Mouse (Mus musculus) granulocyte monocyte progenitor cell, adult 5-6 weeks (primary cell): ENCODE measurements around the gene Urad. TPM values are rescaled to one million over a fixed set of nuclear protein-coding genes. Genes with fewer than 3 reads are reported as not detected.

Source experiments
- ATAC-seq: replicated peaks from 2 replicates; pipeline ENCODE4 v1.8.0; 2016; ENCODE audit warnings: mild to moderate bottlenecking, moderate TSS enrichment, inconsistent platforms; ENCODE audit not compliant: poor library complexity, severe bottlenecking
- total RNA-seq, 2 experiments: library from RNA; stranded (forward) in 1 of 2; stranded (reverse) in 1 of 2; fragments of 200-712, 200-1000 nt in 1 of 2; fragments of >200 nt in 1 of 2; fragmentation: Nextera tagmentation in 1 of 2; gene quantifications; 2 replicates each; pipeline ENCODE4 v1.2.3; 2014 to 2017

The Urad gene
- total RNA-seq, 2 experiments from 2014 or later: not detected

- no peak for ATAC-seq
Observed at GRCm38 (mm10) chr5:147302746-147303400, 19.4 kb downstream of the Urad start.

- no peak for ATAC-seq
Observed at GRCm38 (mm10) chr5:147302141-147302540, 20.1 kb downstream of the Urad start.

- ATAC-seq: no peak
Observed at GRCm38 (mm10) chr5:147301781-147302070, 20.5 kb downstream of the Urad start.

- ATAC-seq: no peak
Observed at GRCm38 (mm10) chr5:147300917-147301780, 21.1 kb downstream of the Urad start.

- ATAC-seq: 0 out of 2 replicates have a peak, but pooled peaks have one; percentile 4
Observed at GRCm38 (mm10) chr5:147300001-147300363, 22.3 kb downstream of the Urad start.

DNA sequence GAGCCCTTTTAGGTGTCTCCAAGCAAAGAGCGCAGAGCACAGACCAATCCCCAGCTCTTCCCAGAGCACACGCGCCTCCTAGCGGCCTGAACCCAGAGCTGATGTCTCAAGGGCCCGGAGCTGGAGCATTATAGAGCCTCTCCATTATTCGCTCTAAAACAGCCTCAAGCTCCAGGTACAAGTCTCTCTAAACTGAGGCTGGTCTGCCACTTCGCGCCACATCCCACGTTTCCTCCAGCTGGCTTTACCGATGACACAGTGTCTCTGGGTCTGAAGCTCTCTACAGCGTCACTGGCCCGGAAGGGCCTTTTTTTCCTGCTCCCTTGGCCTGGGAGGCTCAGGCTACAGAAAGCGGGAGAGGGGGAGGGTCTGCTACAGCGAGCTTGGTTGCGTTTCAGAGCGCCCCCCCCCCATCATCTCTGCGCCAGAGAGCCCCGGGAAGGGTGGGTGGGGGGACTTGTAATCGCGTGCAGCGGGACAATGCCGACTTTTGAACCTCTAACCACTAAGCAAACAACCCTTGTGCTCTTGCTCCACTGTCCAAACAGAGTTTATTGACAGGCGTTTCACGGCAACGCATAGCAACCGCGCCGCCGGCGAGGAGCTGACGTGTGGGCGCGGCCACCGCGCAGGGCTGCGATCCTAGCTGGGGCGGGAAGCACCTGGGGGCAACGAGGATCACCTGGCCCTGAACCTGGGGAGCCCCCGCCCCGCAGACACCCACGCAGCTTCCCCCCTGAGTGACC, 22.8 kb downstream of the Urad start:
- ATAC-seq: peak; percentile 85

DNA sequence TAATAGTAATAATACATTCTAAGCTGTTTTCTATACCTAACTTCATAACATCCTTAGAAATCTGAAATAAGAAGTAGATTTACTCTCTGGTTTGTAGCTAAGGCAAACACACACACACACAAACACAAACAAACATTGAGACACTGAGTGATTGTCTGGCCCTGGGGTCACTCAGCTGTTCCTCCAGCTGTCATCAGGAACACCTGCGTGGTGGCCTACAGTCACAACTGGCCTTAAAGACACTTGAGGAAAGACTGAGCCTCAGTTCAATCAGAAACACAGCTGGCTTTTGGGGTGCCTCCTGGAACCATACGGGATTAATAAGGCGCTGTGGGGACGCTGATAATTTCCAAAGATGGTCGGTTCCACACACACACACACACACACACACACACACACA, 25.0 kb downstream of the Urad start:
- ATAC-seq: no peak

DNA sequence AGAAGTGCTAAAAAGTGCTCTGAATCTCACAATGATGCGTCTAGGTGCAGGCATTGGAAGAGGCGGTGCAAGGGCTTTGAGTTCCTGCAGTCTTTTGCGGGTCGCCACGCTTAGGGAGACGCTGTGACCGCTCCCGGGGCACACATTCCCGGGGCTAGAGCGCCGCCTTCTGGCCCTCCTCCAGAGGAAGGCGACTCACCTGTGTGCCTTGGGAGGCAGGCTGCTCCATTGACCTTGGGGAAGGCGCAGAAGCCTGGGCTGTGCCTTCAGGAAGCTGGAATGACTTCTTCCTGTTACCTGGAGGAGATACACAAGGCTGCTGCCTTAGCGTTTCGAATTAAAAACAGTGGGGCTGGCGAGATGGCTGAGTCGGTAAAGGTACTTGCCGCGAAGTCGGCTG, 28.1 kb downstream of the Urad start:
- 0 out of 2 replicates have a peak, but pooled peaks have one; percentile 41 for ATAC-seq

- ATAC-seq: peak; percentile 96
Observed at GRCm38 (mm10) chr5:147293127-147293910, 28.9 kb downstream of the Urad start.

DNA sequence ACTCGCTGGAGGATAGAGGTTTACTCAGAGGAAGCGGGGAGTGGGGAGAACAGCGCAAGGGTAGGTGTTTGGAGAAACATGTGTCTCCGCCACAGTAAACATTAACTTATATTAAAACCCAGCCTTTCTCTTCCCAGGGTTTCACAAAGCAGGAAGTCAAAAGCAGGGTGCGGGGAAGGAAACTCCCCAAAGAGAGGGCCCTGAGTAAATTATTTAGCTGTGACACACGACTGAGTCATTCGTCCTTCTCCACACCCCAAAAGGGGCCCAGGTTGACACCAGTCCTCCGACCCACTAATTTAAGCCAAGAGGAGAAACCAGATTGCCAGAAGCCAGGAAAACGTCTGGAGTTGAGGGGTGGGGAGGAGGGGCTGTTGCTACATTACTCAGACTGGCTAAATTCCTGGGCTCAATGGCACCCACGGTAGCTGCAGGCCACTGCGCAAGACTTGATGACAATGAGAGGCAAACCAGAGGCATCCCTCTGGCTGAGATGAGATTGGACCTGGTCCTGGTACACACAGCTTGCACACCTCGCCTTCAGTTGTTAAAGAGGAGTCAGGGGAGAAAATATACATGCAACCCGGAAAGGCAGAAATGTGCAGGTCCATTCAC, 29.6 kb downstream of the Urad start:
- 0 out of 2 replicates have a peak, but pooled peaks have one; percentile 1 for ATAC-seq

- ATAC-seq: peak; percentile 27; the same call in 1 of the 2 replicates
Observed at GRCm38 (mm10) chr5:147291764-147292505, 30.3 kb downstream of the Urad start.

- no peak for ATAC-seq
Observed at GRCm38 (mm10) chr5:147284365-147284764, 37.9 kb downstream of the Urad start.

GRCm38 (mm10) chr5:147277547-147277925, 44.7 kb downstream of the Urad start:
- ATAC-seq: no peak

- ATAC-seq: no peak
Observed at GRCm38 (mm10) chr5:147276701-147277546, 45.3 kb downstream of the Urad start.

GRCm38 (mm10) chr5:147275761-147276160, 46.5 kb downstream of the Urad start:
- no peak for ATAC-seq

- peak; percentile 70 for ATAC-seq
Observed at GRCm38 (mm10) chr5:147274174-147275141, 47.8 kb downstream of the Urad start.

DNA sequence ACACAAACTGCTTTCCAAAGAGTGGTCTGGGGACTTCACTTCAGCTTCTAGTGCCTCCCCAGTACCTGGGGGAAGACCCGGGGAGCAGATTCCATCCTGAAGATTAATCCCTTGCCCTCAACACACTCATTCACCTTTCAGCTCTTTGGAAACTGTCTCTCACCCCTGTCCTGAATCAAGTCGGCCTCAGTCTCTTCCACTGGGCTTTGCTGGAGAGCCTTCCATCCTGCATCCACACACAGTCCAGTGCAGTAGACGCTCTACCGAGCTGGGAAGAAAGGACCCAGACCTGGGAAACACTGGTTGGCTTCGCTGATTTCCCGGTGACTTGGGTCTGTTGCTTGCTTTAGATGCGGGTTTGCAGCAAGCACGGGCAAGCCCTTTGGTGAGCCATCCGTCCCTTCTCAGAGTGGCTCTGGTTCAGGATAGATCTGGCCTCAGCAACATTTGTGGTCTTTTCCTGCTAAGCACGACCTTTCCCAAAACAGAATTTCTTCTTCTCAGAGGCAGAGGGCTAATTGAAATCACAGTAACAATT, 49.4 kb downstream of the Urad start:
- no peak for ATAC-seq
